Mouse (Mus musculus) layer of hippocampus, postnatal 25 days (tissue): Measurements from ENCODE around the gene Mettl16. TPM values are rescaled to one million over a fixed set of nuclear protein-coding genes. Genes with fewer than 3 reads are reported as not detected.

Experiments used
- DNase-seq, 2 experiments: peaks; one replicate each; pipeline ENCODE4 v3.0.0; 2022; ENCODE audit warnings: mixed read lengths in 2 of 2, low spot score in 1 of 2; ENCODE audit errors: extremely low spot score in 1 of 2
- total RNA-seq, 2 experiments: library from RNA; stranded (reverse); gene quantifications; 2 replicates each; pipeline ENCODE4 v1.2.3; 2021

The Mettl16 gene
- total RNA-seq, 2 experiments from 2014 or later: 27.0 to 27.5 TPM

- no peak for DNase-seq
Observed at GRCm38 (mm10) chr11:74842045-74842444, 71.4 kb downstream of the Mettl16 start.

DNA sequence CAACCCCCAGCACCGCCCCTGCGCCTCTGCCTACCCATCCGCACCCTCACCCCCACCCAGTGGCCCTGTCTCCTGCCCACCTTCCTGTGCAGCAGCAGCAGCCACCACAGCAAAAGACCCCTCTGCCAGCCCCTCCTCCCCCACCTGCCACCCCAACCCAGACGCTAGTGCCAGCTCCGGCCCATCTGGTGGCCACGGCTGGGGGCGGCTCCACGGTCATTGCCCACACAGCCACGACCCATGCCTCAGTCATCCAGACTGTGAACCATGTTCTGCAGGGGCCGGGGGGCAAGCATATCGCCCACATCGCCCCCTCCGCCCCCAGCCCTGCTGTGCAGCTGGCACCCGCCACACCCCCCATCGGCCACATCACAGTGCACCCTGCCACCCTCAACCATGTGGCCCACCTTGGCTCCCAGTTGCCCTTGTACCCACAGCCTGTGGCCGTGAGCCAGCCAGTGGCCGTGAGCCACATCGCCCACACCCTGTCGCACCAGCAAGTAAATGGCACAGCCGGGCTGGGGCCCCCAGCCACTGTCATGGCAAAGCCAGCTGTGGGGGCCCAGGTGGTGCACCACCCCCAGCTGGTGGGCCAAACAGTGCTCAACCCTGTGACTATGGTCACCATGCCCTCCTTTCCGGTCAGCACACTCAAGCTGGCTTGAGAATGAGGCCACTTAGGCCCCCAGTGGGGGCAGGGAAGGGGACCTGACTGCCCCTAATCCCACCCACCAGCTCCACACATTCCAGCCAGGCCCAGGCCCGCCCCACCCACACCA lies 72.2 kb downstream of the Mettl16 start:
- no peak for DNase-seq

DNA sequence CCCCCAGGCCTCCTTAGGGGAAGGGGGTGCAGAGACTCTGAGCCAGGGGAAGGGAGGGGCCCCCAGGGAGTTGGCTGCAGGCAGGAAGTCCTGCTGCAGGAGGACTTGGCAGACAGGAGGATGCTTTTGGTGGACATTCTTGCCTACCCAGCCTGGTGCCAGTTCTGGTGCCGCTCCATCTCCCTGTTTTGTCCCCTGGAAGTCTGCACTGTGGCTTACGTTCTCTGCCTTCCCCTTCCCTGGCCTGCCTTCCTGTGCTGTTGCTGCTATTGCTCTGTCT lies 72.7 kb downstream of the Mettl16 start:
- DNase-seq: no peak

- DNase-seq: no peak
Observed at GRCm38 (mm10) chr11:74843761-74844160, 73.1 kb downstream of the Mettl16 start.

- DNase-seq: no peak
Observed at GRCm38 (mm10) chr11:74845784-74846183, 75.2 kb downstream of the Mettl16 start.

GRCm38 (mm10) chr11:74847919-74848521 lies 77.4 kb downstream of the Mettl16 start:
- peak; percentile 55 to 80 for DNase-seq

GRCm38 (mm10) chr11:74850998-74851661 lies 80.5 kb downstream of the Mettl16 start:
- no peak for DNase-seq

GRCm38 (mm10) chr11:74857756-74858155 lies 87.1 kb downstream of the Mettl16 start:
- no peak for DNase-seq

DNA sequence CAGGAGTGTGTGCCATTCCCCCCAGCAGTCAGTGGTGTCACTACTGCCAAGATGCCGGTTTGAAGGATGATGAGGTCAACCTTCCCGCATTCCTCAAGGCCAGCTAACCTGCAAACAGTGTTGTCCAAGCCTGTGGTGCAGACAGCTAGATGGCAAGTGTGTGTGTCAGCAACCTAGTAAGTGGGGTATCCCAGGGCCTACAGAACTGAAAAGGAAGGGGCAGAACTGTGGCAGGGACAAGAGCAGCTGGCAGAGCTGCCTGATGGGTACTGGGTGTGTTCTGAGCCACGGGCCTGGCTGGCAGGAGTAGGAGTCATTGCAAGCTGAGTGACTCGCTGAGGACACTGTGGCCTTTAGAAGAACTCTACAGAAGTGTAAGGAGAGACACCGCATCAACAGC lies 91.5 kb downstream of the Mettl16 start:
- DNase-seq: no peak

DNA sequence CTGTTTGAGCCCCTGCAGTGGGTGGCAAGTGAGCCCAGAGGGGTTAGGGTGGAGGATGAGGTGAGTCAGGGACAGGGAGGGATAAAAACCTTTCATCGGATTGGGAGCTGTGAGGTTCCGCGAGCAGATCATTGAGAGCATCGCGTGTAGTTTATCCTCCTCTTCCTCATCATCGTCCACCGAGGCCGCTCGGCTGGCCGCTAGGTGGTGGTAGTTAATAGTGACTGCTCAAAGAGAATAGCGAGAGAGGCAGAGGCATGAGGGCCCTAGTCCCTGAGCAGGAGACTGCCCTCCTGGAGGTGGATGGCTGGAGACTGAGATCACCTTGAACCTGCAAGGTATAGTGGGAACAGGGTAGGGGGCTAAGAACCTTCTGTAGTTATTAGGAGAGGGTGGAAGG lies 92.8 kb downstream of the Mettl16 start:
- peak in 1 of 2 experiments; percentile 56 for DNase-seq

- DNase-seq: no peak
Observed at GRCm38 (mm10) chr11:74864421-74864820, 93.8 kb downstream of the Mettl16 start.

- DNase-seq: no peak
Observed at GRCm38 (mm10) chr11:74865252-74865651, 94.6 kb downstream of the Mettl16 start.

DNA sequence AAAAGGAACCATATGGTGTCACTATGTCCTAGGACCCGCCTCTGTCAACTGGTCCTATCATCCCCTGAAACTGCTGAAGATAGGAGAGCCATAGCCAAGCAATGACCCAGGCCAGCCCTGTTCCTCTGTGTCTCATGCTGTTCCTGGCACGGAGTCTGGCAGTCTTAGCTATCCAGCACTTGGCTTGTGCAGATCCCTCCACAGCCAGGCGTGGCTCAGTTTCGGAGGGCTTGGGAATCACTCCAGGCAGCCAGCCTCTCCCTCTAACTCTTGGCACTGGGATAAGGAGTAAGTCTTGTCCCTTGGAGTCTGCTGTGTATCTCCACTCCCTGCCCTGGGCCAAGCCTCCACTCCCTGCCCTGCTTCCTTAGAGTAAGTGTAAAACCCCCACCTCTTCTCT lies 96.0 kb downstream of the Mettl16 start:
- DNase-seq: no peak

- DNase-seq: no peak
Observed at GRCm38 (mm10) chr11:74867181-74867580, 96.6 kb downstream of the Mettl16 start.

DNA sequence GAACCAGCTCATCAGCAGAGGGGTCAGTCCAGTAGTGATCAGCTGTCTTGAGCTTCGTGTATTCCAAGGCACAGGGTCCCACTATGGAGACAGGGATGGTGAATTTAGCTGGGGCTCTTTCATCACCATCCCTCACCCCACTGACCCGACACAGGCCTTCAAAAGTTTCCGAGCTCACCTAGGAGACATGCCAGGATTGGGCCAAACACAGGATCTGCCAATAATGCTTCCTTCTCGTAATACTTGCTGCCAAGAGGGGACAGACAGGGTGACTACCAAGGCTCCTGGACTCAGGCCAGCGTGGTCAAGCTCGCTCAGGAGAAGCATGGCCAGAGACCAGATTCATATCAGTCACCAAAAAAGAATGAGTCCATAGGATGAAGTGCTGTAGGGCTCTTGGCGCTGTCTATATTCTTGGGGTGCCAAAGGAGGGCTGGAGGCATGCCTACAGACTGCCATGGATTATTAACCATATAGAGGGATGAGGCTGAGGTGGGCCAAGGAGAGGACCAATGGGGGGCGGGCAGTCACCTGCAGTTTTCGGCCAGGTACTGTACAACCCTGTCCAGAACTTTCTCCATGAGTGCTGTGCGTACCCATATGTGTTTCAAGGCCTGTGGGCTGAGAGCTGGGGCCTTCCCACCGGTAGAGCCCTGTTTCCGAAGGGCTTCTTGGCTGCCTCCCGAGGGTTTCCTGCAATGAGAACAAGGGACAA lies 97.6 kb downstream of the Mettl16 start:
- no peak for DNase-seq

GRCm38 (mm10) chr11:74869603-74870002 lies 99.0 kb downstream of the Mettl16 start:
- no peak for DNase-seq

- DNase-seq: no peak
Observed at GRCm38 (mm10) chr11:74870544-74870943, 99.9 kb downstream of the Mettl16 start.

DNA sequence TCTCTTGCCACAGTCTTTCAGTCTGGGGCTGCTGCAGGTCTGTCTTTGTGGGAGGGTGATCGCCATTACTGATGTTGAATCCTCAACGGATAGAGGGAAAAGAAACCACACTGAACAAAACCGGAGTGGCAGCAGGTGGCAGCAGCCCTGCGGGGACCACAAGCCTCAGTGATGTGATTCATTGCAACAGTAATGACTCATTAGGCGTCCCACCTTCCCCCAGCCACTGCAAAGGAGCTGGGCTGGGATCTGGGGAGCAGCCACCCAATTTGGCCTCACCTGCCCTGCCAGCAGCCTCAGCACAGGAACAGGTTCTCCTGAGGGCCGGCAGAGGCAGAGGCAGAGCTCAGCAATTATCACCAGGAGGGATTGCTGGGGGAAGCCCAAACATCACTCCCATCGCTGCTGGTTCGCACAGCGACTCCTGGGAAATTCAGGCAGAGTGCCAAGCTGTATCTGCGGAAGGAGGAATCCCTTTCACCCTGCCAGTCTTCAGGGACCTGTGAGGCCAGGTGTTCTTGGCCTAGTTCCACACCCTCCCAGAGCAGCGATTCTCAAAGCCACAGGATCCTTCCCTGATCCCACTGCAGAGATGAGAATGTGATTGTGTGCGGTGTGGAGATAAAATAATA lies 100.5 kb downstream of the Mettl16 start:
- no peak for DNase-seq

DNA sequence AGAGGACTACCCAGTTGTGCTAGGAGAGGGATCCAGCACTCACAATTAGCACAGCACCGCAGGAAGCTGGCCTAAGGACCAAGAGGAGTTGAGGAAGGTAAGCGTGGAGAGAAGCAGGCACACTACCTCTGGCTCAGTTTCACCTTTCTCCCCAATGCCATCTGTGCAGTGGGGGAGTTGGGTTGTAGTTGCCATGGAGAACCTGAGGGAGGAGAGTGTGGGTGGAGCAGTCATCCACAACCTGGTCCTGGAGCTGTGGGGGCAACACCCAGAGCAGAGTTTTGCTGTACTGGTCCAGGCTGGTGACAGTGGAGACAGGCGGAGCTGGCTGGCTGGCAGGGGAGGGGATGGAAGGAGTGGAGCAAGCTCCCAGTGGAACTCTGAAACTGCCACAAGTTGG lies 104.0 kb downstream of the Mettl16 start:
- no peak for DNase-seq

GRCm38 (mm10) chr11:74876801-74877200 lies 106.2 kb downstream of the Mettl16 start:
- peak; percentile 52 to 54 for DNase-seq
